Mouse (Mus musculus) lung, adult 2 months (tissue): ENCODE results near the gene Txndc2.

Source experiments
- CTCF ChIP-seq: fragments of 200-500 bp; IDR thresholded peaks from 2 replicates; pipeline ENCODE4 v1.5.1; 2011; ENCODE audit warnings: mild to moderate bottlenecking, low read length, control low read depth; ENCODE audit not compliant: insufficient read depth
- POLR2A ChIP-seq: fragments of 200-500 bp; IDR thresholded peaks from 2 replicates; pipeline ENCODE4 v1.6.1; 2011; ENCODE audit warnings: low read depth, mild to moderate bottlenecking, control low read depth, low read length, borderline replicate concordance; ENCODE audit errors: extremely low read depth

DNA sequence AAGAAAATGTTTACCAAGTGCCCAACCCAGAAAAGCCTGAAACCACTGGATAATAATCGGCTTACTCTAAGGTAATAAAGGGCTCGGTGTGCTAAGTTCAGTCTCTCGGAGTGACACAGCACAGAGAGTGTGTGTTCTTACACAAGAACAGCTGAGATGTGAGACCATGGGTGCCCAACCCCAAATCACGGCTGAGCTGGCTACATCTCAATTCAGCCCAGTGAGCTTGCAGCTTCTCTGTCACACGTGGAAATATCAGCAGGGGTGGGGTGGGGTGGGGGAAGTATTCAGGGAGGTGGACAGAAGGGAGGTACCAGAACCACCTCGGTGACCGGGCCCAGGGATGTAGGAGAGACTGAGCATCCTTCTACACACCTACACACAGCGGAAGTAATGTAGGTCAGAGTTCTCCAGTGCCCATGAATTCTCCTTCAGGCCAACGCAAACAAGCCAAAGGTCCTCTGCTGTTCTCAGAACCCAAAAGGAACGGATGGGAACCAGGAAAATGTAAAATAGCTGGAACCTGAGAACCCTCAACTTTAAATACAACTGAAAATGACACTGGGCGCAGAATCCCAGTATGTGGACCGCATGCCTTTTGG, 23.9 kb upstream of the Txndc2 start:
- TF ChIP-seq POLR2A (no peak), CTCF (no peak)
